Mouse (Mus musculus) spleen, adult 2 months (tissue): ENCODE data around the gene Spaca3.

ENCODE experiments used
- CTCF ChIP-seq: fragments of 200-500 bp; IDR thresholded peaks from 2 replicates; pipeline ENCODE4 v1.5.1; 2011; ENCODE audit warnings: mild to moderate bottlenecking, inconsistent platforms; ENCODE audit not compliant: insufficient read depth, insufficient read length, insufficient replicate concordance; ENCODE audit errors: extremely low read depth
- POLR2A ChIP-seq: fragments of 200-500 bp; IDR thresholded peaks from 2 replicates; pipeline ENCODE4 v1.6.1; 2011; ENCODE audit warnings: low read depth, low read length, inconsistent platforms

GRCm38 (mm10) chr11:80838724-80839123 is 19.4 kb upstream of the Spaca3 start:
- TF ChIP-seq POLR2A (no peak), CTCF (no peak)
